Mouse (Mus musculus) CH12.LX (cell line): ENCODE measurements around the gene Ece1. TPM values are rescaled to one million over a fixed set of nuclear protein-coding genes. Genes with fewer than 3 reads are reported as not detected.

ENCODE experiments used
- DNase-seq: peaks from one replicate; pipeline ENCODE4 v3.0.0-alpha.2; 2013; ENCODE audit errors: extremely low read depth
- H3K27ac ChIP-seq: 2 replicates; pipeline ENCODE4 v1.5.1; 2012; ENCODE audit warnings: low read depth, mild to moderate bottlenecking, control low read depth, moderate library complexity; ENCODE audit not compliant: insufficient read depth
- H3K27me3 ChIP-seq: replicated peaks from 2 replicates; pipeline ENCODE3; 2012; ENCODE audit warnings: inconsistent platforms
- H3K36me3 ChIP-seq, 2 experiments: replicated peaks in 1 of 2; 2 replicates each; pipeline versions ENCODE3 to v1.6.1; 2012; ENCODE audit warnings: inconsistent platforms in 1 of 2, low read length in 1 of 2, mild to moderate bottlenecking in 1 of 2, mixed read lengths in 1 of 2, moderate library complexity in 1 of 2; ENCODE audit not compliant: control insufficient read depth in 1 of 2, insufficient read depth in 1 of 2
- H3K4me1 ChIP-seq, 2 experiments: 2 replicates each; pipeline ENCODE4 v1.6.1; 2012; ENCODE audit warnings: inconsistent platforms in 1 of 2, moderate library complexity in 1 of 2; ENCODE audit not compliant: insufficient read depth in 2 of 2, control insufficient read depth in 1 of 2
- H3K4me2 ChIP-seq: 2 replicates; pipeline ENCODE4 v1.6.1; 2012; ENCODE audit warnings: low read depth, mild to moderate bottlenecking, control low read depth; ENCODE audit not compliant: poor library complexity, insufficient read depth, severe bottlenecking
- H3K4me3 ChIP-seq, 3 experiments: fragments of 150-350 bp in 1 of 3; sonication (generic) in 1 of 3; replicated peaks in 1 of 3; 2 replicates each; pipeline versions ENCODE3 to v1.5.1; 2011 to 2012; ENCODE audit warnings: low read depth in 2 of 3, low read length in 2 of 3, mild to moderate bottlenecking in 2 of 3, moderate library complexity in 2 of 3, control low read depth in 1 of 3, improper control_type of control experiment in 1 of 3, inconsistent platforms in 1 of 3, mixed read lengths in 1 of 3; ENCODE audit not compliant: poor library complexity in 1 of 3
- H3K79me2 ChIP-seq: replicated peaks from 2 replicates; pipeline ENCODE4 v1.6.1; 2012; ENCODE audit warnings: mild to moderate bottlenecking, moderate library complexity; ENCODE audit not compliant: control insufficient read depth, poor library complexity, insufficient read depth, severe bottlenecking; ENCODE audit errors: extremely low read depth
- H3K9ac ChIP-seq: 2 replicates; pipeline ENCODE4 v1.6.1; 2012; ENCODE audit warnings: low read depth, mild to moderate bottlenecking, control low read depth, moderate library complexity; ENCODE audit not compliant: insufficient read depth
- H3K9me3 ChIP-seq: replicated peaks from 2 replicates; pipeline ENCODE3; 2012; ENCODE audit warnings: low read length, inconsistent platforms, mixed read lengths
- CHD2 ChIP-seq: IDR thresholded peaks from 2 replicates; pipeline ENCODE4 v1.6.1; 2011; ENCODE audit warnings: low read length, improper control_type of control experiment
- E2F4 ChIP-seq: IDR thresholded peaks from 2 replicates; pipeline ENCODE4 v1.6.1; 2011; ENCODE audit warnings: low read depth, low read length, improper control_type of control experiment; ENCODE audit not compliant: insufficient replicate concordance
- ETS1 ChIP-seq: conservative IDR thresholded peaks from 2 replicates; pipeline ENCODE4 v1.6.1; 2012; ENCODE audit warnings: low read depth, mild to moderate bottlenecking, inconsistent platforms, low read length, improper control_type of control experiment, moderate library complexity
- JUND ChIP-seq: conservative IDR thresholded peaks from 2 replicates; pipeline ENCODE4 v1.6.1; 2011; ENCODE audit warnings: low read depth, low read length, improper control_type of control experiment
- MAFK ChIP-seq: IDR thresholded peaks from 2 replicates; pipeline ENCODE4 v1.6.1; 2011; ENCODE audit warnings: low read length, improper control_type of control experiment; ENCODE audit not compliant: insufficient replicate concordance
- MAX ChIP-seq: IDR thresholded peaks from 2 replicates; pipeline ENCODE4 v1.6.1; 2011; ENCODE audit warnings: low read length, improper control_type of control experiment
- NRF1 ChIP-seq: IDR thresholded peaks from 2 replicates; pipeline ENCODE4 v1.6.1; 2014; ENCODE audit warnings: low read depth, mild to moderate bottlenecking, inconsistent platforms, low read length, improper control_type of control experiment, moderate library complexity
- PAX5 ChIP-seq: IDR thresholded peaks from 2 replicates; pipeline ENCODE4 v1.6.1; 2012; ENCODE audit warnings: low read length, inconsistent platforms, mixed read lengths
- POLR2AphosphoS2 ChIP-seq: IDR thresholded peaks from 2 replicates; pipeline ENCODE4 v1.6.1; 2011; ENCODE audit warnings: low read depth, low read length, improper control_type of control experiment
- TCF12 ChIP-seq: IDR thresholded peaks from 2 replicates; pipeline ENCODE4 v1.6.1; 2014; ENCODE audit warnings: low read depth, mild to moderate bottlenecking, inconsistent platforms, low read length, improper control_type of control experiment
- USF1 ChIP-seq: IDR thresholded peaks from 2 replicates; pipeline ENCODE4 v1.6.1; 2014; ENCODE audit warnings: low read depth, mild to moderate bottlenecking, inconsistent platforms, low read length, improper control_type of control experiment
- ZKSCAN1 ChIP-seq: IDR thresholded peaks from 2 replicates; pipeline ENCODE4 v1.6.1; 2012; ENCODE audit warnings: low read depth, inconsistent platforms, low read length, improper control_type of control experiment, borderline replicate concordance
- ZMIZ1 ChIP-seq: IDR thresholded peaks from 2 replicates; pipeline ENCODE4 v1.6.1; 2012; ENCODE audit warnings: low read depth, mild to moderate bottlenecking, inconsistent platforms, low read length, improper control_type of control experiment
- ZNF384 ChIP-seq: IDR thresholded peaks from 2 replicates; pipeline ENCODE4 v1.6.1; 2012; ENCODE audit warnings: low read depth, low read length, improper control_type of control experiment, inconsistent platforms
- dilution Hi-C: fragments of 300-500 bp; cut with MboI; formaldehyde crosslinking; loops from 2 replicates; pipeline ENCODE4 v1.14.3; 2020; ENCODE audit warnings: low sequenced_read_pairs; ENCODE audit not compliant: extremely low pct_unique_long_range_greater_than_20kb, extremely low pct_ligation_motif_present
- in situ Hi-C: fragments of 300-500 bp; cut with MboI; formaldehyde crosslinking; loops from 3 replicates; pipeline ENCODE4 v1.14.3; 2019; ENCODE audit warnings: low sequenced_read_pairs, low pct_ligation_motif_present, low pct_unique_long_range_greater_than_20kb, mixed read lengths
- polyA plus RNA-seq: library from polyadenylated mRNA; unstranded; fragments of >175 nt; gene quantifications from 2 replicates; pipeline ENCODE4 v1.2.1, GENCODE M21; 2012; ENCODE audit warnings: low read depth; ENCODE audit not compliant: insufficient read length
- total RNA-seq, 2 experiments: library from RNA; depleted of rRNA; stranded (reverse); fragments of 300-350 nt in 1 of 2; fragments of >200 nt in 1 of 2; gene quantifications; 2 replicates each; pipeline ENCODE4 v1.2.3; 2012 to 2014

The Ece1 gene
- total and polyA plus RNA-seq, 3 experiments, result 0.12 to 10.0 (median 0.16) TPM

GRCm38 (mm10) chr4:137942782-137943486, 80.9 kb downstream of the Ece1 start:
- no peaks in the 10 kb centered on the region for H3K9me3 ChIP-seq
- H3K4me3 ChIP-seq, result no peak overlapping the region
- H3K27ac ChIP-seq, result no peak overlapping the region
- in situ Hi-C loops, result no loop called here
- no peak overlapping the region for H3K9ac ChIP-seq
- TF ChIP-seq JUND, result no peak
- no peak for TF ChIP-seq ZKSCAN1
- TF ChIP-seq MAX, result no peak
- no peak for TF ChIP-seq PAX5
- TF ChIP-seq E2F4, result no peak
- no peak for TF ChIP-seq ZMIZ1
- no peak for TF ChIP-seq ETS1
- TF ChIP-seq USF1, result no peak
- no peak for TF ChIP-seq NRF1
- no peak for TF ChIP-seq TCF12
- TF ChIP-seq MAFK, result no peak
- no peak for TF ChIP-seq CHD2
- TF ChIP-seq ZNF384, result no peak
- TF ChIP-seq POLR2AphosphoS2, result no peak
- H3K79me2 ChIP-seq, result no peaks in the 10 kb centered on the region
- H3K4me2 ChIP-seq, result no peak overlapping the region
- no peaks in the 10 kb centered on the region for H3K36me3 ChIP-seq
- peaks cover 74% of the 10 kb centered on the region for H3K27me3 ChIP-seq
- DNase-seq, result no peak
- dilution Hi-C loops, result no loop called here
- H3K4me1 ChIP-seq, result peaks cover 0 to 10% of the 10 kb centered on the region in 2 experiments; a peak in 2 of 4 replicates

DNA sequence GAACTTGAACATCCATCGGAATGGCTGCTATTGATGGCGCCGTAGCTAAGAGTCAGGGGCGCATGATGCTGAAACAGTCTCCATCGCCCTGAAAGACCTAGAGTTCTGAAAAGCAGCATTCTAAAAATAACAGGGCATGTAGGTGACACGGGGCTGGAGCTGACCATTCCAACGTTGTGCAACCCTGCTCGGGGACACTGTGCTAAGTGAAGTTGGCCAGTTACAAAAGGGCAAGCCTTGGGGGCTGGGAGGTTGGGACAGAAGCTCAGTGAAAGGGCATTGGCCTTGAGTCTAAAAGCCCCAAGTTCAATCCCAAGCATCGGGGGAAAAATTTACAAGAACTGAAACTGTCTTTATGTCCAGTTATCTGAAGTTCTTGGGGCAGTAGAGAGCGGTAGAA, 81.5 kb downstream of the Ece1 start:
- no peak overlapping the region for H3K4me2 ChIP-seq
- no peak overlapping the region for H3K27ac ChIP-seq
- H3K9me3 ChIP-seq, result no peaks in the 10 kb centered on the region
- H3K4me3 ChIP-seq, result no peak overlapping the region
- peaks cover 78% of the 10 kb centered on the region for H3K27me3 ChIP-seq
- peaks cover 0 to 10% of the 10 kb centered on the region in 2 experiments; a peak in 2 of 4 replicates for H3K4me1 ChIP-seq
- no peak for DNase-seq
- H3K9ac ChIP-seq, result no peak overlapping the region
- no peaks in the 10 kb centered on the region for H3K79me2 ChIP-seq
- dilution Hi-C loops, result no loop called here
- no peak for TF ChIP-seq USF1
- H3K36me3 ChIP-seq, result no peaks in the 10 kb centered on the region
- in situ Hi-C loops, result no loop called here
